Mouse (Mus musculus): ENCODE results near the gene Dnttip2. TPM values are rescaled to one million over a fixed set of nuclear protein-coding genes. Genes with fewer than 3 reads are reported as not detected.

The Dnttip2 gene
- 35.1 and 37.3 TPM in 2 replicates for polyA plus RNA-seq (2015; fragmentation: Nextera tagmentation; extraction: Ambion mirVana)

GRCm38 (mm10) chr3:122274241-122275024 lies at the start of gene Dnttip2:
TSS of gene Dnttip2 (plus strand) at chr3:122274388.

GRCm38 (mm10) chr3:122245215-122245877 lies 28.8 kb upstream of the Dnttip2 start, which contains the start of gene Gclm:
TSS of gene Gclm (plus strand) at chr3:122245557.

GRCm38 (mm10) chr3:122293954-122294850 lies 20.0 kb downstream of the Dnttip2 start, which contains the start of gene Bcar3:
TSS of gene Bcar3 (plus strand) at chr3:122294136.

MicroRNAs encoded within 50 kb of the gene (microRNA counts, 519-probe panel; counts per million panel counts)
- microRNA mmu-miR-760 = 296 counts per million, percentile 58 among the panel's probes with 10 or more counts

Small RNA genes within 50 kb of the gene (microRNA-seq; reads per million reads assigned to microRNA genes)
- gene Gm22903 (0 reads per million in 2 experiments), gene Mir760 (9.7 to 10.4 reads per million in 2 experiments)

Other genes with a start within 250 kb of the Dnttip2 start
- gene Abca4, start 229.9 kb upstream of the Dnttip2 start, polyA plus RNA-seq (2015; fragmentation: Nextera tagmentation; extraction: Ambion mirVana) = 0.80 and 1.5 TPM in 2 replicates
- 39.8 and 46.1 TPM in 2 replicates for gene Gclm, start 28.8 kb upstream of the Dnttip2 start, polyA plus RNA-seq (2015; fragmentation: Nextera tagmentation; extraction: Ambion mirVana)
- gene Bcar3, start 19.7 kb downstream of the Dnttip2 start, polyA plus RNA-seq (2015; fragmentation: Nextera tagmentation; extraction: Ambion mirVana) = 9.2 and 13.2 TPM in 2 replicates

All from skeletal muscle tissue, postnatal 0 days (tissue).